Mouse (Mus musculus) stomach, postnatal 0 days (tissue): ENCODE measurements around the gene Tnfrsf9. TPM values are rescaled to one million over a fixed set of nuclear protein-coding genes. Genes with fewer than 3 reads are reported as not detected.
A peak's percentile ranks its signal among the peaks of the same experiment; 100 is the strongest.
"Not testable (repeated sequence)": the region's sequence is repeated elsewhere in the genome, so short reads cannot be mapped to it uniquely, and the experiment has no call there.

ENCODE experiments used
- ATAC-seq: fragments of 200-750 bp; cut with Nextera tagmentation; 2 replicates; pipeline ENCODE4 v1.8.0; 2017; ENCODE audit not compliant: low FRiP score, low TSS enrichment
- DNase-seq: peaks from one replicate; pipeline ENCODE4 v3.0.0-alpha.2; 2016; ENCODE audit warnings: low spot score
- H3K27ac ChIP-seq: fragments of 300-500 bp; sonication (generic); replicated peaks from 2 replicates; pipeline ENCODE4 v1.5.1; 2014; ENCODE audit warnings: mild to moderate bottlenecking, control low read depth
- H3K27me3 ChIP-seq: fragments of 300-500 bp; sonication (generic); 2 replicates; pipeline ENCODE4 v1.6.1; 2014; ENCODE audit warnings: low read length; ENCODE audit not compliant: control insufficient read depth, insufficient read depth
- H3K36me3 ChIP-seq: fragments of 300-500 bp; sonication (generic); 2 replicates; pipeline ENCODE4 v1.6.1; 2014; ENCODE audit warnings: low read length, mixed read lengths; ENCODE audit not compliant: control insufficient read depth, insufficient read depth
- H3K4me1 ChIP-seq: fragments of 300-500 bp; sonication (generic); replicated peaks from 2 replicates; pipeline ENCODE4 v1.6.1; 2014; ENCODE audit warnings: antibody characterized with exemption; ENCODE audit not compliant: control insufficient read depth, insufficient read depth
- H3K4me2 ChIP-seq: fragments of 300-500 bp; sonication (generic); replicated peaks from 2 replicates; pipeline ENCODE4 v1.6.1; 2014; ENCODE audit warnings: low read depth, mild to moderate bottlenecking, control low read depth, moderate library complexity
- H3K4me3 ChIP-seq: fragments of 300-500 bp; sonication (generic); 2 replicates; pipeline ENCODE4 v1.5.1; 2014; ENCODE audit warnings: low read depth, low read length, control low read depth
- H3K9ac ChIP-seq: fragments of 300-500 bp; sonication (generic); 2 replicates; pipeline ENCODE4 v1.6.1; 2014; ENCODE audit warnings: mild to moderate bottlenecking, low read length, control low read depth, mixed read lengths
- H3K9me3 ChIP-seq: fragments of 300-500 bp; sonication (generic); 2 replicates; pipeline ENCODE4 v1.6.1; 2016; ENCODE audit warnings: low read length; ENCODE audit not compliant: control insufficient read depth
- CTCF ChIP-seq: IDR thresholded peaks from 2 replicates; pipeline ENCODE4 v1.5.1; 2016; ENCODE audit warnings: antibody characterized with exemption, low read depth, mild to moderate bottlenecking, moderate library complexity
- EP300 ChIP-seq: optimal IDR thresholded peaks from 2 replicates; pipeline ENCODE3; 2016; ENCODE audit warnings: antibody characterized with exemption
- WGBS: fragments of 180-500 bp; shearing (Covaris S2); extraction: QIAGEN DNeasy Blood & Tissue Kit; methylation state at CpG from one replicate; pipeline ENCODE4 v1.1.7; 2014; 5-methylcytosine and 5-hydroxymethylcytosine counted together
- polyA plus RNA-seq: library from polyadenylated mRNA; unstranded; fragments of >200 nt; fragmentation: Nextera tagmentation; extraction: Ambion mirVana; gene quantifications from 2 replicates; pipeline ENCODE4 v1.2.1, GENCODE M21; 2015

The Tnfrsf9 gene
- polyA plus RNA-seq, 1 experiment from 2014 or later = 0.22 TPM

- not testable (repeated sequence) for ATAC-seq
- WGBS = 77% methylated on average over 5 of the region's 5 CpGs
- TF ChIP-seq CTCF = peak; percentile 45
Measured at GRCm38 (mm10) chr4:150908512-150908911, 5.8 kb upstream of the Tnfrsf9 start.

GRCm38 (mm10) chr4:150909451-150910156, 4.8 kb upstream of the Tnfrsf9 start:
- Histone ChIP-seq H3K4me1 (no peaks in the 10 kb centered on the region), H3K36me3 (peaks cover 6% of the 10 kb centered on the region; the same call in 1 of the 2 replicates), H3K4me3 (peak overlapping the region; percentile 77), H3K4me2 (peak overlapping the region; percentile 85), H3K27me3 (no peaks in the 10 kb centered on the region), H3K27ac (peak overlapping the region; percentile 84), H3K9me3 (no peaks in the 10 kb centered on the region), H3K9ac (peak overlapping the region; percentile 83)
- WGBS = under 1% methylated on average over 52 of the region's 56 CpGs
- DNase-seq (peak; percentile 100), ATAC-seq (peak; percentile 92)
- no peak for TF ChIP-seq EP300
- peak; percentile 43; the same call in 1 of the 2 replicates for TF ChIP-seq CTCF

More at GRCm38 (mm10) chr4:150908512-150908911, 5.8 kb upstream of the Tnfrsf9 start:
- H3K9me3 ChIP-seq, H3K27me3 ChIP-seq, H3K4me2 ChIP-seq, DNase-seq, H3K4me1 ChIP-seq, H3K36me3 ChIP-seq, H3K9ac ChIP-seq, H3K4me3 ChIP-seq, H3K27ac ChIP-seq: not testable (repeated sequence)

- WGBS = 86% methylated on average over 19 of the region's 19 CpGs
- H3K27me3 ChIP-seq = no peaks in the 10 kb centered on the region
- no peaks in the 10 kb centered on the region for H3K4me1 ChIP-seq
- DNase-seq (no peak), ATAC-seq (no peak)
- H3K9me3 ChIP-seq = no peaks in the 10 kb centered on the region
- peak overlapping the region; percentile 77 for H3K4me3 ChIP-seq
- H3K4me2 ChIP-seq = peak overlapping the region; percentile 85
- H3K9ac ChIP-seq = peak overlapping the region; percentile 54
- TF ChIP-seq CTCF (no peak; the same call in 1 of the 2 replicates), EP300 (no peak)
- H3K36me3 ChIP-seq = peaks cover 6% of the 10 kb centered on the region; the same call in 1 of the 2 replicates
- H3K27ac ChIP-seq = peak overlapping the region; percentile 69
Measured at GRCm38 (mm10) chr4:150910164-150910951, 4.0 kb upstream of the Tnfrsf9 start.

DNA sequence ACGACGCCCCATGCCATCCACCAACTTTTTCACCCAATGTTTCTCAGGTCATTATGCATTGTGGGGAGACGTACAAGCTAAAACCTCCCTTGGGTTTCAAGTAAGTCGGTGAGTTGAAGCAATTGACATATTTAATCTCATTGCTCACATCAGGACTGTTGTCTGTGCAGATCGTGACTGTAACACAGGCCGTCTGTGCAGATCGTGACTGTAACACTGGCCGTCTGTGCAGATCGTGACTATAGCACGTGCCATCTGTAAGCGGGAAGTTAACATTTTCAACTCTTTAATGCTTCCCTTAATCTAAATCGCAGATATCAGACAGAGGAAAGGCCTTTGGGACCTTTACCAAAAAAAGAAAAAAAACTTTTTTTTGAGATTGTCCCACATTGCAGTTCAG, 619 bp upstream of the Tnfrsf9 start:
- WGBS = 12% methylated on average over 12 of the region's 12 CpGs
- H3K9me3 ChIP-seq = no peaks in the 10 kb centered on the region

DNA sequence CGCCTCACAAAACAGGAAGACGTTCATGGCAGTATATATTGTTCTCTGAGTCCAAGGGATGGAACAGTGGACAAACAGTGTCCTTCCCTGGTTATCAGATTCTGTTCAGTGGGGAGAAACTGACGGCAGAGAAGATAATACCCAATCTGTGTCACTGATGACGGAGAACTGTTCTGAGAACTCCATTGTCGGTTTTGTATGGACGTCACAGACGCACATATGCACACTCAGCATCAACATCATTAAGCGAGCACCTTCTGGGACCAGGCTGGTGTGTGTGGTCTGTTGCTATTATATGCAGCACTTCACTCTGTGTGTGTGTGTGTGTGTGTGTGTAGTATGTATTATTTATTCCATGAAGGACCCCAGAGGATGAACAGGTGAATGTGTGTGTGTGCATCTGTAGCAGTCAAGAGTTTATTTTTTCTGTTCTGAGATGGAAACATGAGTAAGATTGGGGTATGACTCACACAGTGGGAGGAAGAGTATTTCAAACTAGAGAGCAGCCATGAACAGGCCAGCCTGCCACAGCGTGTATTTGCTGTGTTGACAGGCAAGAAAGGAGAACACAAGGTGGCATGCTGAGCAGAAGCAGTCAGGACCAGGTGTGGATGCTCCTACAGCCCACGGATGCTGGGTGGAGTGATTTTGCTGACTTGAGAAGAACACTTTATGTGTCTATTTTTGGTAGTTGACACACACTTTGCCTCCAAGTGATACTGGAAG, 982 bp downstream of the Tnfrsf9 start:
- H3K4me1 ChIP-seq = no peaks in the 10 kb centered on the region; the same call in 1 of the 2 replicates
- no peak for DNase-seq
- 36% methylated on average over 10 of the region's 10 CpGs for WGBS
- peak overlapping the region; percentile 53 for H3K4me3 ChIP-seq
- H3K9me3 ChIP-seq = no peaks in the 10 kb centered on the region
- no peak for TF ChIP-seq EP300
- TF ChIP-seq CTCF = no peak
- H3K9ac ChIP-seq = peak overlapping the region; percentile 72
- peak overlapping the region; percentile 79 for H3K27ac ChIP-seq
- H3K4me2 ChIP-seq = peak overlapping the region; percentile 77
- no peaks in the 10 kb centered on the region for H3K36me3 ChIP-seq
- ATAC-seq = no peak
- no peaks in the 10 kb centered on the region for H3K27me3 ChIP-seq

More for the DNA sequence above, 619 bp upstream of the Tnfrsf9 start:
- DNase-seq (no peak), ATAC-seq (no peak)
- peak overlapping the region; percentile 77 for H3K4me2 ChIP-seq
- H3K9ac ChIP-seq = peak overlapping the region; percentile 72
- no peaks in the 10 kb centered on the region for H3K27me3 ChIP-seq
- no peaks in the 10 kb centered on the region for H3K36me3 ChIP-seq
- H3K4me1 ChIP-seq = no peaks in the 10 kb centered on the region
- peak overlapping the region; percentile 53 for H3K4me3 ChIP-seq
- peak overlapping the region; percentile 79 for H3K27ac ChIP-seq
- no peak for TF ChIP-seq EP300
- TF ChIP-seq CTCF = no peak
